Mouse (Mus musculus) brain, embryonic 14.5 days (tissue): Measurements from ENCODE around the gene Slc25a21.

Source experiments
- CTCF ChIP-seq: fragments of 200-500 bp; IDR thresholded peaks from 2 replicates; pipeline ENCODE4 v1.5.1; 2012; ENCODE audit warnings: inconsistent platforms, mild to moderate bottlenecking, moderate library complexity, borderline replicate concordance; ENCODE audit not compliant: insufficient read depth, insufficient read length; ENCODE audit errors: extremely low read depth
- POLR2A ChIP-seq: fragments of 200-500 bp; IDR thresholded peaks from 2 replicates; pipeline ENCODE4 v1.6.1; 2012; ENCODE audit warnings: mild to moderate bottlenecking, inconsistent platforms, borderline replicate concordance; ENCODE audit not compliant: poor library complexity, insufficient read depth, insufficient read length, severe bottlenecking; ENCODE audit errors: extremely low read depth

DNA sequence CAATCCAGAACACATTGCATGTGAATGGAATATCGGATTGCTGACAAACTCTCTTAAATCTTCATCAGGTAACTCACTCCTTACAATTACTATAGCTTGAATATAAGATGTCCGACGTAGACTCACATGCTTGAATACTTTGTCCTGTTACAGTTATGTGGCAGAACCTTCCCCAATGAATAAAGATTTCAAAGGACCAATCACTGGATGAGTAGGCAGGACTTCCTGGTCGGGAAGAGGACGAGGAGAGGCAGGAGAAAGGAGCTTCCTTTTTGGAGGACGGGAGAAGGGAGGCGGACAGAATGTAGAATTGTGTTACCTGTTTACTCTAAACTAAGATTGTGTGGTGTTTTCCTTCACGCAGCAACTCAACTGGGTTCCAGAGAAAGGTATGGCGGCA, 29.1 kb upstream of the Slc25a21 start:
- TF ChIP-seq CTCF (no peak), POLR2A (no peak)
